Mouse (Mus musculus) liver, adult 2 months (tissue): ENCODE results near the gene Gclc. TPM values are rescaled to one million over a fixed set of nuclear protein-coding genes. Genes with fewer than 3 reads are reported as not detected.
A peak's percentile ranks its signal among the peaks of the same experiment; 100 is the strongest.

ENCODE experiments used
- DNase-seq: peaks from one replicate; pipeline ENCODE4 v3.0.0-alpha.2; 2011; ENCODE audit warnings: low read depth, low spot score; ENCODE audit errors: extremely low read depth
- H3K27ac ChIP-seq: fragments of 200-500 bp; replicated peaks from 2 replicates; pipeline ENCODE4 v1.5.1; 2012; ENCODE audit warnings: low read depth, mild to moderate bottlenecking, control low read depth, inconsistent platforms, low read length; ENCODE audit not compliant: insufficient read depth
- H3K27me3 ChIP-seq: fragments of 200-500 bp; 2 replicates; pipeline ENCODE4 v1.6.1; 2012; ENCODE audit warnings: mild to moderate bottlenecking, moderate library complexity, low read length, inconsistent platforms; ENCODE audit not compliant: control insufficient read depth, insufficient read depth
- H3K36me3 ChIP-seq: fragments of 200-500 bp; 2 replicates; pipeline ENCODE4 v1.6.1; 2012; ENCODE audit warnings: low read length, inconsistent platforms; ENCODE audit not compliant: control insufficient read depth, insufficient read depth
- H3K4me1 ChIP-seq: fragments of 200-500 bp; 2 replicates; pipeline ENCODE4 v1.6.1; 2011; ENCODE audit warnings: low read length; ENCODE audit not compliant: control insufficient read depth, insufficient read depth
- H3K4me3 ChIP-seq: fragments of 200-500 bp; 2 replicates; pipeline ENCODE4 v1.5.1; 2011; ENCODE audit warnings: low read depth, mild to moderate bottlenecking, control low read depth, low read length, moderate library complexity; ENCODE audit not compliant: insufficient read depth
- H3K79me2 ChIP-seq: fragments of 200-500 bp; 2 replicates; pipeline ENCODE4 v1.6.1; 2012; ENCODE audit warnings: inconsistent platforms, mild to moderate bottlenecking, low read length, moderate library complexity; ENCODE audit not compliant: control insufficient read depth, insufficient read depth
- H3K9ac ChIP-seq: fragments of 200-500 bp; 2 replicates; pipeline ENCODE4 v1.6.1; 2012; ENCODE audit warnings: low read depth, mild to moderate bottlenecking, control low read depth, inconsistent platforms, low read length
- CTCF ChIP-seq: fragments of 200-500 bp; IDR thresholded peaks from 2 replicates; pipeline ENCODE4 v1.5.1; 2011; ENCODE audit warnings: low read depth, low read length, control low read depth
- POLR2A ChIP-seq: fragments of 200-500 bp; IDR thresholded peaks from 2 replicates; pipeline ENCODE4 v1.6.1; 2011; ENCODE audit warnings: low read length, control low read depth; ENCODE audit not compliant: insufficient read depth; ENCODE audit errors: extremely low read depth
- WGBS: fragments of 180-500 bp; shearing (Covaris S2); methylation state at CpG from one replicate; pipeline ENCODE4 v1.1.7; 2018; 5-methylcytosine and 5-hydroxymethylcytosine counted together
- polyA plus RNA-seq: library from polyadenylated mRNA; depleted of rRNA; stranded (reverse); fragments of >200 nt; gene quantifications from 2 replicates; pipeline ENCODE4 v1.2.3, GENCODE M21; 2012
- total RNA-seq: library from RNA; depleted of rRNA; stranded (reverse); fragments of >200 nt; gene quantifications from 2 replicates; pipeline ENCODE4 v1.2.3, GENCODE M21; 2014

Gclc gene
- total and polyA plus RNA-seq, 2 experiments = 122 to 136 TPM

DNA sequence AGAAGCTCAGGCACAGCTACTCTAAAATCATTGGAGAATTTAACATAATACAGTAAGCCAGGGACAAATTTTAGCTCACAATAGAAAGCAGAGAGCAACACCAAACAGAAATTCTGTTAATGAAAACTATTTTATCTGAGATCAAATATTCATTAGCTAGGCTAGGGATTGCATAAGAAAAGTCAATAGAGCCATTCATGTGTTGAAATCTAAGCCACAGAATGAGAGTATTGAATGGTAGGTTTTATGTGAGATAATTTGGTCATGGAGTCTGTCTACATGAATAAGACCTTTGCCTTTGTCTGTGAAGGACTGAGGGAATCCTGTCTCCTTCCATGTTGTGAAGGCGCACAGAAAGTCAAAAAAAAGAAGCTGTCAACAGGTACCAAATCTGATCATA, 34.7 kb upstream of the Gclc start:
- TF ChIP-seq CTCF (no peak), POLR2A (no peak)
- Histone ChIP-seq H3K27ac (peak overlapping the region; percentile 67), H3K27me3 (no peaks in the 10 kb centered on the region), H3K4me1 (peaks cover 22% of the 10 kb centered on the region), H3K4me3 (peak overlapping the region; percentile 0; the same call in 1 of the 2 replicates), H3K9ac (peak overlapping the region; percentile 38; the same call in 1 of the 2 replicates), H3K36me3 (no peaks in the 10 kb centered on the region), H3K79me2 (no peaks in the 10 kb centered on the region; the same call in 1 of the 2 replicates)
- WGBS = 42% methylated on average over 1 of the region's 1 CpGs
- peak; percentile 94 for DNase-seq

DNA sequence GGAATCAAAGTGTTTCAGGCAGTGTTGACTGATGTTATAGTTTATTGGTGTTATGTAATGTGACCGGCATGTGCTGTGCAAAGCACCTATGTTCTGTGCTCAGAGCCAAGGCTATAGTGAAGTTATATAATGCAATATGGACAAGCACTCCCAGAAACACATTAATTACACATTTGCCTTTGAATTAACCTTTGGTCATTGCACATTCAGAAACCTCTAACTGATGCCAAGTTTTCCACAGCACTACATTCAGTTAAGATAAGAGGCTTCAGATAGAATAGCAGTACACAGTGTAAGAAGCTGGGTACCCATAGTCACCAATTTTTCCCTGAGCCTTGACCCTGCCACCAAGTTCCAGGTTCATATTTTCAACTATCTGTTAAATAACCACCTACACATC, 32.0 kb upstream of the Gclc start:
- TF ChIP-seq POLR2A (no peak), CTCF (no peak)
- peak; percentile 94 for DNase-seq
- Histone ChIP-seq H3K27me3 (no peaks in the 10 kb centered on the region), H3K9ac (no peak overlapping the region), H3K79me2 (no peaks in the 10 kb centered on the region; the same call in 1 of the 2 replicates), H3K4me3 (no peak overlapping the region), H3K27ac (no peak overlapping the region), H3K36me3 (no peaks in the 10 kb centered on the region), H3K4me1 (peaks cover 20% of the 10 kb centered on the region)
- WGBS = 32% methylated on average over 1 of the region's 1 CpGs

DNA sequence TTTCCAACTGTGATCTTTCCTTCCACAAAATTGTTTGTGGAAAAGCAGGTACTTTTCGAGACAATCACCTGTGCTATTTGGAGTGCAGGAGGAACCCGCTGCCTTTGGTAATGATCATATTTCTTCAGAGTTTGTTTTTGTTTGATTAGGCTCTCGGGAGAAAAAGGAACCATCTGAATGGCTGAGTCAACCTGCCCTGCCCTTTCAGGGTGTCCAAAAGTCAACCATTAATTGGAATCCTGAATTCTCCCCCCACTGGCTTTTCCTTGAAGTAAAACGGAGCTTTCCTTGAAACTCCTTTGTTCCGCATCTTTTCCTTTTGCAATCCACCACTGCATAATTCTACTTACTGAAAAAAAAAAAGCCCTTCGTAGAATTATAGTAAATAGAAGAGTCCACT, 30.1 kb upstream of the Gclc start:
- Histone ChIP-seq H3K27ac (peak overlapping the region; percentile 65), H3K4me1 (peaks cover 15% of the 10 kb centered on the region), H3K79me2 (no peaks in the 10 kb centered on the region; the same call in 1 of the 2 replicates), H3K4me3 (no peak overlapping the region), H3K36me3 (no peaks in the 10 kb centered on the region), H3K27me3 (no peaks in the 10 kb centered on the region), H3K9ac (no peak overlapping the region)
- TF ChIP-seq POLR2A (no peak), CTCF (no peak)
- 17% methylated on average over 6 of the region's 6 CpGs for WGBS
- DNase-seq = peak; percentile 78

DNA sequence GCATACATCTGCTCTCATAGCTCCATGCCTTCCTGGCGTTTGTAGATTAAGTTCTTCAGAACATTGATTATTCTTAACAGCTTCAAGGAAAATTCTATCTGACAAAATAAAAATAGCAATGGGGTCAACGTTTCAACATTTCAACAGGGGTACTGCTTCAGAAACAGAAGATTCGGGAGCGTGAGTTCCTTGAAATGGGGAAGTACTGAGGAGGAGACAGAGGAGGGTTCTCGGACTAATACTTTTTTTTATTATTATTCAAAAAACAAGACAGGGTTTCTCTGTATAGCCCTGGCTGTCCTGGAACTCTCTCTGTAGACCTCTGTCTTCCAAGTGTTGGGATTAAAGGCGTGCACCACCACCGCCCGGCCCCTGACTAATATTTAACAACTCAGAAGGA, 28.9 kb upstream of the Gclc start:
- H3K4me1 ChIP-seq = peaks cover 18% of the 10 kb centered on the region
- no peak for DNase-seq
- WGBS = 85% methylated on average over 8 of the region's 8 CpGs
- no peaks in the 10 kb centered on the region for H3K36me3 ChIP-seq
- H3K4me3 ChIP-seq = no peak overlapping the region
- no peaks in the 10 kb centered on the region; the same call in 1 of the 2 replicates for H3K79me2 ChIP-seq
- no peak for TF ChIP-seq POLR2A
- no peak for TF ChIP-seq CTCF
- H3K27ac ChIP-seq = no peak overlapping the region
- H3K27me3 ChIP-seq = no peaks in the 10 kb centered on the region
- no peak overlapping the region for H3K9ac ChIP-seq

DNA sequence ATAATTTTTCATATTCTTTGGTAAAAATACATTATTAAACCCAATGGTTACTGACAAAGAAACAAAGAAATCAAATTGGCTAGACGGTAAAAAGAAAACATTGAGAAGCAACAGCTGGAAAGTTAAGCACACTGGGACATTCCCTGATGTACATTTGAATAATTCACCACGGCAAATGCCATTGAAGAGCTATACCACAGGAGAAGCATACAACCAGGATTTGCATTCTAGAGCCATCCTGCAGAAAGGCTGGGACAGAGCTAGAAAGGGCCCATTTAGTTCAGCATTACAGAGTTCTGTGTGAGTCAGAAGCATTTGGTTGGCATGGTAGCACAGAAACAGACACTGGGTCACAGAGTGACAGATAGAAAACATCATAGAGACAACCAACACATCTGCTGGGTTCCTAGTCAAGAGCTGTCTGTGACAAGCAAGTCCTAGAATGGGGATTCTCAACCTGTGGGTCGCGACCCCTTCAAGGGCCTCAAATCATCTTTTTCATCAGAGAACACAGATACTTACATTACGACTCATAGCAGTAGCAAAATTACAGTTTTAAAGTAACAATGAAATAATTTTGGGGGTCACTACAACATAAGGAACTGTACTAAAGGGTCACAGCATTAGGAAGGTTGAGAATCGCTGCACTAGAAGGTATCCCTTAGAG, 28.2 kb upstream of the Gclc start:
- 97% methylated on average over 6 of the region's 6 CpGs for WGBS
- Histone ChIP-seq H3K27ac (no peak overlapping the region), H3K4me3 (no peak overlapping the region), H3K79me2 (no peaks in the 10 kb centered on the region; the same call in 1 of the 2 replicates), H3K9ac (no peak overlapping the region), H3K4me1 (peaks cover 18% of the 10 kb centered on the region), H3K27me3 (no peaks in the 10 kb centered on the region), H3K36me3 (no peaks in the 10 kb centered on the region)
- no peak for TF ChIP-seq POLR2A
- no peak for TF ChIP-seq CTCF
- no peak for DNase-seq

DNA sequence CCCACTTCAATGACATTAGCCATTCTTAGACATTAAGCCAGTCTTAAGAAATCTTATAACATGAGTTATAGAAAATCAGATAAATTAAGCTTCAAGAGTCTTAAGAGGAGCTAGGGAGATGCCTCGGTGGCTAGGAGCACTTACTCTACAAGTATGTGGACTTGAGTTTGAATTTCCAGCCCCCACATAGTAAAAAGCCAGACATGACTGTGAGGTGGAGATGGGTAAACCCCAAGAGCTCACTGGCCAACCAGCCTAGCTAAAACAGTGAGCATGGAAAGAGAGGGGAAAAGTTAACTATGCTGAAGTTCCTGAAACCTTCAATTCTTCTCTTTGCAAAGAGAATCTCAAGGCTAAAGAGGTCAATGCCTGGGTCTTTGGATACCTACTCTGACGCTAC, 27.3 kb upstream of the Gclc start:
- no peak overlapping the region for H3K27ac ChIP-seq
- 89% methylated on average over 2 of the region's 2 CpGs for WGBS
- no peaks in the 10 kb centered on the region for H3K36me3 ChIP-seq
- TF ChIP-seq CTCF (no peak), POLR2A (no peak)
- H3K27me3 ChIP-seq = no peaks in the 10 kb centered on the region
- no peak overlapping the region for H3K4me3 ChIP-seq
- no peak overlapping the region for H3K9ac ChIP-seq
- H3K4me1 ChIP-seq = peaks cover 18% of the 10 kb centered on the region
- H3K79me2 ChIP-seq = no peaks in the 10 kb centered on the region; the same call in 1 of the 2 replicates
- DNase-seq = no peak
